Mouse (Mus musculus) limb, embryonic 12.5 days (tissue): ENCODE results near the gene Chd5. TPM values are rescaled to one million over a fixed set of nuclear protein-coding genes. Genes with fewer than 3 reads are reported as not detected.

ENCODE experiments used
- ATAC-seq: fragments of 200-750 bp; cut with Nextera tagmentation; 2 replicates; pipeline ENCODE4 v1.8.0; 2017; ENCODE audit warnings: low read depth, moderate TSS enrichment; ENCODE audit not compliant: insufficient number of reproducible peaks, insufficient read depth, low FRiP score, low TSS enrichment
- H3K27ac ChIP-seq: fragments of 300-500 bp; sonication (generic); 2 replicates; pipeline ENCODE4 v1.5.1; 2016; ENCODE audit warnings: mild to moderate bottlenecking, moderate library complexity
- H3K27me3 ChIP-seq: fragments of 300-500 bp; sonication (generic); 2 replicates; pipeline ENCODE4 v1.6.1; 2016; ENCODE audit warnings: mild to moderate bottlenecking, moderate library complexity
- H3K36me3 ChIP-seq: fragments of 300-500 bp; sonication (generic); 2 replicates; pipeline ENCODE4 v1.6.1; 2016; ENCODE audit warnings: mild to moderate bottlenecking, moderate library complexity
- H3K4me1 ChIP-seq: fragments of 300-500 bp; sonication (generic); replicated peaks from 2 replicates; pipeline ENCODE4 v1.6.1; 2016
- H3K4me2 ChIP-seq: fragments of 300-500 bp; sonication (generic); 2 replicates; pipeline ENCODE4 v1.6.1; 2016; ENCODE audit warnings: mild to moderate bottlenecking, moderate library complexity
- H3K4me3 ChIP-seq: fragments of 300-500 bp; sonication (generic); replicated peaks from 2 replicates; pipeline ENCODE4 v1.5.1; 2016; ENCODE audit warnings: mild to moderate bottlenecking
- H3K9ac ChIP-seq: fragments of 300-500 bp; sonication (generic); replicated peaks from 2 replicates; pipeline ENCODE4 v1.6.1; 2016; ENCODE audit warnings: mild to moderate bottlenecking, moderate library complexity
- H3K9me3 ChIP-seq: fragments of 300-500 bp; sonication (generic); 2 replicates; pipeline ENCODE4 v1.6.1; 2016; ENCODE audit warnings: mild to moderate bottlenecking, moderate library complexity
- WGBS: fragments of 180-500 bp; shearing (Covaris S2); methylation state at CpG from one replicate; pipeline ENCODE4 v1.1.7; 2016; 5-methylcytosine and 5-hydroxymethylcytosine counted together
- polyA plus RNA-seq: library from polyadenylated mRNA; unstranded; fragments of >200 nt; fragmentation: Nextera tagmentation; extraction: Ambion mirVana; gene quantifications from 2 replicates; pipeline ENCODE4 v1.2.1, GENCODE M21; 2016

The Chd5 gene
- polyA plus RNA-seq, 1 experiment from 2014 or later = 0.08 TPM

- no peak overlapping the region for H3K9ac ChIP-seq
- H3K4me3 ChIP-seq = no peak overlapping the region
- H3K9me3 ChIP-seq = no peaks in the 10 kb centered on the region
- no peaks in the 10 kb centered on the region for H3K4me1 ChIP-seq
- 0 out of 2 replicates have a peak, but pooled peaks cover 3% of the 10 kb centered on the region for H3K27me3 ChIP-seq
- H3K36me3 ChIP-seq = no peaks in the 10 kb centered on the region
- WGBS = 83% methylated on average over 13 of the region's 13 CpGs
- ATAC-seq = no peak
- no peak overlapping the region for H3K27ac ChIP-seq
- no peak overlapping the region for H3K4me2 ChIP-seq
Measured at GRCm38 (mm10) chr4:152410961-152411360, 72.5 kb downstream of the Chd5 start.

DNA sequence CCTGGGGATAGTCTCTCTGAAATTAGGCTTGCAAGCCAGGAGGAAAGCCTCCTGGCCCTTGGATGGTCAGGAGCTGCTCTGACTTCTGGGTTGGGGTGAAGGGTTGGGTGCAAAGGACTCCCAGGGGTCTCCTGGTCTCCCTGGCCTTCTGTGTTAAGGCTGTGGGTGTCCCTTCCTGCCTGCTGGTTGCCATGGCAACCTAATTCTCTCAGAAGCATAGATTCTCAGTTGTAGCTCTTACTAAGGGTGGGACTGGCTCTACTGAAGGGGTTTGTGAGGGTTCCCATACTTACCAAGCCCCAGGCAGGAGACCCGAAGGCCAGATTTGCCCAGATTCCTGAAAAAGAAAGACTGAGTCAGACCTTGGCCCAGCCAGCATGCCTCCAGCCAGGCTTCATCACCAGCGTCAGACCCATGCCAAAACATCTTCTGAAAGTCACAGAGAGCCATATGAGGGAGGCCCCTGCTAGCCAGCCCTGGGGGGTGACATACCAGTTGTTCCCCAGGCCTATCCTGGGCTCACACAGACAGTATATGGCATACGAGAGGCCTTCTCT is 74.2 kb downstream of the Chd5 start:
- H3K4me2 ChIP-seq = no peak overlapping the region
- ATAC-seq = no peak
- no peaks in the 10 kb centered on the region for H3K36me3 ChIP-seq
- H3K27ac ChIP-seq = no peak overlapping the region
- no peaks in the 10 kb centered on the region for H3K9me3 ChIP-seq
- 82% methylated on average over 3 of the region's 3 CpGs for WGBS
- no peak overlapping the region for H3K9ac ChIP-seq
- H3K27me3 ChIP-seq = peaks cover 7% of the 10 kb centered on the region
- H3K4me3 ChIP-seq = no peak overlapping the region
- H3K4me1 ChIP-seq = no peaks in the 10 kb centered on the region

DNA sequence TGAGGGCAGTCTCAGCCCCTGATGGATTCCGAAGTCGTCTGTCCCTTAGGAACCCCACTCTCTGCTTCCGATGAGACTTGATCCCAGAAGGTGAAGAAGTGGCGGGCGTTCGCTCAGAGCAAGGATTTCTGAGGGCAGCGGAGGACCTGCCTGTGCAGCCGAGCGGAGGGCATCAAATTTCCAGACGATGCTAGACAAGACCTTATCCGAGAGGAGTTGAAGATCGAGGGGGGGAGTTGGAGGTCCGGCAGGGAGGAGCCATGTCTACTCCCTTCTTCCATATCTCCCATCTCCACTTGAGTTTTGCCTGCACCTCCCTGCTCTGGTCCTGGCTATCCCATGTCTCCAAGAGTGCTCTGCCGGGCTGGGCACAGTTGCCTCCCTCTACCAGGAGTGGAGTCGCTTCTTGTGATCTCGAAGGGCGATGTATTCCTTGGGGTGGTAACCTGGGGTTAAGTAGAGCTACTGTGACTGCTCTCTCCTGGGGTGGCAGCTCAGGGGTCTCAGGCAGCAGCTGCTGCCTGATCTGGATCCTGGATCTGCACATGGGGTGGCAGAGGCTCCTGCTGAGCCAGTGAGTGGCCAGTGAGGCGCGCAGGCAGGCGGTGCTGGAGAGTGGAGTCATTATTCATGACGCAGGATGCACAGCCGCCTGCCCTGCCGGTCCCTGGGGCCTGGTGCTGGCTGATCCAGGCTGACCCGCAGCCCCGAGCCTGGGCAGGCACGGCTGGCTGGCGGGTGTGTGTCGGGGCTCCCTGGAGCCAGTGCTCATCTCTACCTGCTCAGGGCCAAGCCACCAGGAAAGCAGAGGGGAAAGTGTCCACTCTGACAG is 80.0 kb downstream of the Chd5 start:
- Histone ChIP-seq H3K4me1 (no peaks in the 10 kb centered on the region), H3K36me3 (no peaks in the 10 kb centered on the region), H3K27me3 (peaks cover 10% of the 10 kb centered on the region), H3K4me2 (no peak overlapping the region), H3K27ac (no peak overlapping the region), H3K4me3 (no peak overlapping the region), H3K9me3 (no peaks in the 10 kb centered on the region), H3K9ac (no peak overlapping the region)
- 40% methylated on average over 28 of the region's 28 CpGs for WGBS
- ATAC-seq = no peak

GRCm38 (mm10) chr4:152423576-152423975 is 85.1 kb downstream of the Chd5 start:
- Histone ChIP-seq H3K4me3 (no peak overlapping the region), H3K4me1 (no peaks in the 10 kb centered on the region), H3K9me3 (no peaks in the 10 kb centered on the region), H3K27ac (no peak overlapping the region), H3K36me3 (no peaks in the 10 kb centered on the region), H3K9ac (no peak overlapping the region), H3K4me2 (no peak overlapping the region), H3K27me3 (0 out of 2 replicates have a peak, but pooled peaks cover 2% of the 10 kb centered on the region)
- no peak for ATAC-seq
- 87% methylated on average over 6 of the region's 6 CpGs for WGBS

DNA sequence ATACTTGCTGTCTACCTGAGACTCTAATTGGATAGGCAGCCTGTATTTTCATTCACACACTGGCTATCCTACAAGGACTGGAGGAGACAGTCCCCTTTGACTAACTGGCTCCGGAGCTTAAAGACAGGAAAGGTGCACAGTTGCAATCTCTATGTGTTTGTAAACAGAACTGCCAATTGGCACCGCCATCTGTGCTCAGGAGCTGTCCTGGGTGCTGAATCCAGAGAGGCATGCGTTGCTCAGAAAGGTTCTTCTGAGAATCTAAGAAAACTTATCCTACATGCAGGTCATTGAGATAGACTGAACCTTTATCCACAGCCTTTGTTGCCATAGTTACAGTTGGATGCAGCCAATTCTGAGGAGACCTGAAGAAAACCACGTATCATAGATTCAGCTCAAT is 85.9 kb downstream of the Chd5 start:
- 30% methylated on average over 4 of the region's 4 CpGs for WGBS
- Histone ChIP-seq H3K36me3 (no peaks in the 10 kb centered on the region), H3K9ac (no peak overlapping the region), H3K4me1 (no peaks in the 10 kb centered on the region), H3K9me3 (no peaks in the 10 kb centered on the region), H3K4me2 (no peak overlapping the region), H3K4me3 (no peak overlapping the region), H3K27ac (no peak overlapping the region), H3K27me3 (no peaks in the 10 kb centered on the region)
- no peak for ATAC-seq

DNA sequence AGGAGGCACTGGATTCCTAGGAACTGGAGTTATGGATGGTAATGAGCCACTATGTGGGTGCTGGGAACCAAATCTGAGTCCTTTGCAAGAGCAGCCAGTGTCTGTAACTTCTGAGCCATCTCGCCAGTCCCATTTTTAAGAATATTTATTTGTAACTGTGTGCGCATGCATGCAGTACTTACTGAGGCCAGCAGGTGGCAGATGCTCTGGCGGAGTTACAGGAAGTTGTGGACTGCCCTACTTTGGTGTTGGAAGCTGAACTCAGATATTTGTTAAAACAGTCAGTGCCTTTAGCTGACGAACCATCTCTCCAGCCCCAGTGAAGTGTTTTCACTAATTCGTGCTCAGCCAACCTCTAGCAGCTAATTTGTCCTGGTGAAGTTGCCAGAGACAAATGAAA is 86.5 kb downstream of the Chd5 start:
- H3K27ac ChIP-seq = no peak overlapping the region
- H3K9ac ChIP-seq = no peak overlapping the region
- H3K4me1 ChIP-seq = no peaks in the 10 kb centered on the region
- H3K9me3 ChIP-seq = no peaks in the 10 kb centered on the region
- H3K4me2 ChIP-seq = no peak overlapping the region
- no peak overlapping the region for H3K4me3 ChIP-seq
- ATAC-seq = no peak
- no peaks in the 10 kb centered on the region for H3K27me3 ChIP-seq
- no peaks in the 10 kb centered on the region for H3K36me3 ChIP-seq
- 67% methylated on average over 5 of the region's 5 CpGs for whole genome bisulfite sequencing

DNA sequence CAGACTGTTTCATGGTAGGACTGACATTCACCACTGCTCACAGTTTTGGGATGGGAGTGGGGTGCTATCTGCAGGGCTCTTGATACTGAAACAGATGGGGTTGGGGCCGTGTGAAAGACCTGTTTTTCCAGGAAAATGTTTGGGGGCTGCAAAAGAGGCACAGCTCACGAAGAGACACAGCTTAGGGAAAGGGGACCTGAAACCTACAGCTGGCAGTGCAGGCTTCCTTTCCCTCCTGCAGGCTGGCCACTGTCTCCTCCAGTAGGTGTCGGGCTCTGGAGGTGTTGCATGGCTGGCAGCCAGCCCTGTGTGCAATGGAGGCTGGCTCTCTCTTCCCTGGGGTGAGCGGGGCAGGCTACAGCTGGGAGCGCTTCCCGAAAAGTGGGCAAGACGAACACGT is 89.8 kb downstream of the Chd5 start:
- H3K9ac ChIP-seq = no peak overlapping the region
- no peak overlapping the region for H3K4me3 ChIP-seq
- no peaks in the 10 kb centered on the region for H3K36me3 ChIP-seq
- no peak overlapping the region for H3K27ac ChIP-seq
- no peak for ATAC-seq
- WGBS = 57% methylated on average over 8 of the region's 8 CpGs
- peaks cover 5% of the 10 kb centered on the region for H3K27me3 ChIP-seq
- no peak overlapping the region for H3K4me2 ChIP-seq
- H3K9me3 ChIP-seq = no peaks in the 10 kb centered on the region
- H3K4me1 ChIP-seq = no peaks in the 10 kb centered on the region

DNA sequence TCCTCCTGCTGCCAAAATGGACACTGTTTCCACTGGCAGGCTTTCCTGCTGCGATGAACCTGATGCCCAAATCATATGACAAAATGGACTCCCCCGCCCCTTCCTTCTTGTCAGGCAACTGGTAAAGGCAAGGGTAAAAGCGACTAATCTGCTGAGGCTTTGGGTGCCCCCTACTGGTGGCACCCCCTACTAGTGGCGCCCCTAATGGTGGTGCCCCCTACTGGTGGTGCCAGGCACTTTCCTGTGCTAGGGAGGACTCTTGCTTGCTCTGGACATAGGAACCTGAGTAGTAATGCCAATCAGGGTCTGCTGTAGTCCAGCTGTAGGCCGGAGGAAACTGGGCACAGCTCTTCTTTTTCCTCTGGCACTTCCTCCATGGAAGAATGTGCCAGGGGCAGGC is 93.9 kb downstream of the Chd5 start:
- H3K36me3 ChIP-seq = no peaks in the 10 kb centered on the region
- no peaks in the 10 kb centered on the region for H3K9me3 ChIP-seq
- no peak overlapping the region for H3K9ac ChIP-seq
- H3K4me2 ChIP-seq = no peak overlapping the region
- ATAC-seq = no peak
- H3K4me3 ChIP-seq = no peak overlapping the region
- 56% methylated on average over 5 of the region's 5 CpGs for WGBS
- peaks cover 11% of the 10 kb centered on the region for H3K4me1 ChIP-seq
- H3K27ac ChIP-seq = no peak overlapping the region
- peaks cover 22% of the 10 kb centered on the region for H3K27me3 ChIP-seq

DNA sequence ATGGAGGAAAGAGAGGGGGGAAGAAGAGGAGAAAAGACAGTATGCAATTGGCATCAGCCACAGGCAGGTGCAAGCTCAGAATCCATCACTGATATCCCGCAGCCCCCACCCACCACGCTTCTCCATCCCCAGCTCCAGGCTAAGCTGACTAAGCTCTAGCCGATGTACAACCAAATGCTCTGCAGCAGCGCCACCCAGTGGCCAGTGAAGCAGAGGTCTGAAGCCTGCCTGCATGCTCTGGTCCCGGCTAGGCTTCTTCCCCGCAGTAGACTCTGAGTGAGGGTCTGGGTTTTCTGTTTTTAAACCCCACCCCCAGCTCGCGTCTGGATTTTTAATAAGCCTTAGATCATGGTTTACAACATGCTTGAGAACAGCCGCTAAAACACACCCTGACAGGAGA is 96.4 kb downstream of the Chd5 start:
- no peak overlapping the region for H3K27ac ChIP-seq
- H3K4me2 ChIP-seq = peak overlapping the region; percentile 47
- no peaks in the 10 kb centered on the region for H3K9me3 ChIP-seq
- H3K4me1 ChIP-seq = peaks cover 11% of the 10 kb centered on the region
- WGBS = 2% methylated on average over 9 of the region's 9 CpGs
- no peak overlapping the region for H3K9ac ChIP-seq
- peak; percentile 82 for ATAC-seq
- no peaks in the 10 kb centered on the region for H3K36me3 ChIP-seq
- peaks cover 33% of the 10 kb centered on the region for H3K27me3 ChIP-seq
- H3K4me3 ChIP-seq = no peak overlapping the region; the same call in 1 of the 2 replicates

- no peak overlapping the region for H3K27ac ChIP-seq
- no peak overlapping the region for H3K9ac ChIP-seq
- H3K36me3 ChIP-seq = no peaks in the 10 kb centered on the region
- WGBS = 14% methylated on average over 10 of the region's 10 CpGs
- H3K4me3 ChIP-seq = no peak overlapping the region; the same call in 1 of the 2 replicates
- H3K4me2 ChIP-seq = peak overlapping the region; percentile 47
- H3K27me3 ChIP-seq = peaks cover 38% of the 10 kb centered on the region
- peak; percentile 21; the same call in 1 of the 2 replicates for ATAC-seq
- H3K9me3 ChIP-seq = no peaks in the 10 kb centered on the region
- peaks cover 11% of the 10 kb centered on the region for H3K4me1 ChIP-seq
Measured at GRCm38 (mm10) chr4:152435255-152435654, 96.8 kb downstream of the Chd5 start.
